Mouse (Mus musculus): ENCODE measurements at regions not wholly inside any gene's neighbourhood (a gene's known extent, or its start where the extent isn't known, plus 50 kb on each side); places are given as distances from the start of the nearest gene placed in this dataset.
A peak's percentile ranks its signal among the peaks of the same experiment; 100 is the strongest.

- H3K9ac ChIP-seq = no peak overlapping the region
- peaks cover 21% of the 10 kb centered on the region for H3K27me3 ChIP-seq
- 68% methylated on average over 3 of the region's 3 CpGs for WGBS
- no peak overlapping the region for H3K4me3 ChIP-seq
- peaks cover 9% of the 10 kb centered on the region; the same call in 1 of the 2 replicates for H3K4me1 ChIP-seq
- H3K9me3 ChIP-seq = no peaks in the 10 kb centered on the region
- H3K27ac ChIP-seq = no peak overlapping the region
- H3K4me2 ChIP-seq (replicated peaks) = no peak overlapping the region
- H3K36me3 ChIP-seq = no peaks in the 10 kb centered on the region
- no peak for ATAC-seq (ENCODE audit: low FRiP score, low read depth)
These were observed 371.2 kb upstream of the Npvf start for GRCm38 (mm10) chr6:51025411-51025810.

GRCm38 (mm10) chr6:51027296-51027695, 373.1 kb upstream of the Npvf start:
- H3K36me3 ChIP-seq = no peaks in the 10 kb centered on the region
- ATAC-seq (ENCODE audit: low FRiP score, low read depth) = no peak
- no peak overlapping the region for H3K9ac ChIP-seq
- no peak overlapping the region for H3K27ac ChIP-seq
- no peak overlapping the region for H3K4me3 ChIP-seq
- H3K9me3 ChIP-seq = no peaks in the 10 kb centered on the region
- H3K27me3 ChIP-seq = peaks cover 25% of the 10 kb centered on the region
- H3K4me2 ChIP-seq (replicated peaks) = no peak overlapping the region
- peaks cover 13% of the 10 kb centered on the region; the same call in 1 of the 2 replicates for H3K4me1 ChIP-seq
- 72% methylated on average over 2 of the region's 2 CpGs for WGBS

GRCm38 (mm10) chr6:51029516-51029915, 375.3 kb upstream of the Npvf start:
- no peak overlapping the region for H3K27ac ChIP-seq
- no peak overlapping the region for H3K9ac ChIP-seq
- no peaks in the 10 kb centered on the region for H3K36me3 ChIP-seq
- H3K4me1 ChIP-seq = 0 out of 2 replicates have a peak, but pooled peaks cover 6% of the 10 kb centered on the region
- no peak overlapping the region for H3K4me3 ChIP-seq
- H3K9me3 ChIP-seq = no peaks in the 10 kb centered on the region
- no peak for ATAC-seq (ENCODE audit: low FRiP score, low read depth)
- H3K4me2 ChIP-seq (replicated peaks) = no peak overlapping the region
- 82% methylated on average over 3 of the region's 3 CpGs for WGBS
- peaks cover 37% of the 10 kb centered on the region for H3K27me3 ChIP-seq

GRCm38 (mm10) chr6:51029953-51030352, 375.7 kb upstream of the Npvf start:
- Histone ChIP-seq H3K27ac (no peak overlapping the region), H3K36me3 (no peaks in the 10 kb centered on the region)
- 87% methylated on average over 3 of the region's 3 CpGs for WGBS

GRCm38 (mm10) chr6:51033835-51034234, 379.6 kb upstream of the Npvf start:
- ATAC-seq (ENCODE audit: low FRiP score, low read depth) = no peak

More at GRCm38 (mm10) chr6:51029953-51030352, 375.7 kb upstream of the Npvf start:
- Histone ChIP-seq H3K27me3 (peaks cover 38% of the 10 kb centered on the region), H3K9me3 (no peaks in the 10 kb centered on the region), H3K4me3 (no peak overlapping the region), H3K4me1 (0 out of 2 replicates have a peak, but pooled peaks cover 6% of the 10 kb centered on the region), H3K9ac (no peak overlapping the region), H3K4me2 (replicated peaks) (no peak overlapping the region)
- no peak for ATAC-seq (ENCODE audit: low FRiP score, low read depth)

GRCm38 (mm10) chr6:51036074-51036473, 381.8 kb upstream of the Npvf start:
- Histone ChIP-seq H3K4me2 (replicated peaks) (no peak overlapping the region), H3K36me3 (no peaks in the 10 kb centered on the region), H3K9ac (no peak overlapping the region), H3K4me1 (peaks cover 26% of the 10 kb centered on the region), H3K9me3 (no peaks in the 10 kb centered on the region), H3K27me3 (peaks cover 59% of the 10 kb centered on the region), H3K27ac (no peak overlapping the region), H3K4me3 (no peak overlapping the region)
- ATAC-seq (ENCODE audit: low FRiP score, low read depth) = no peak
- WGBS = 65% methylated on average over 4 of the region's 4 CpGs

More at GRCm38 (mm10) chr6:51033835-51034234, 379.6 kb upstream of the Npvf start:
- Histone ChIP-seq H3K27ac (no peak overlapping the region), H3K9ac (no peak overlapping the region), H3K4me2 (replicated peaks) (no peak overlapping the region), H3K9me3 (no peaks in the 10 kb centered on the region), H3K36me3 (no peaks in the 10 kb centered on the region), H3K27me3 (peaks cover 44% of the 10 kb centered on the region), H3K4me3 (no peak overlapping the region), H3K4me1 (peaks cover 13% of the 10 kb centered on the region)
- WGBS = 77% methylated on average over 6 of the region's 6 CpGs

- ATAC-seq (ENCODE audit: low FRiP score, low read depth) = no peak
- Histone ChIP-seq H3K9me3 (no peaks in the 10 kb centered on the region), H3K4me1 (peaks cover 26% of the 10 kb centered on the region), H3K36me3 (no peaks in the 10 kb centered on the region), H3K27ac (no peak overlapping the region), H3K4me3 (no peak overlapping the region), H3K9ac (no peak overlapping the region), H3K4me2 (replicated peaks) (no peak overlapping the region), H3K27me3 (peaks cover 60% of the 10 kb centered on the region)
- 35% methylated on average over 1 of the region's 1 CpGs for WGBS
These were observed 382.3 kb upstream of the Npvf start for GRCm38 (mm10) chr6:51036553-51036952.

GRCm38 (mm10) chr6:51036956-51037355, 382.7 kb upstream of the Npvf start:
- Histone ChIP-seq H3K4me2 (replicated peaks) (no peak overlapping the region), H3K4me3 (no peak overlapping the region), H3K36me3 (no peaks in the 10 kb centered on the region), H3K9ac (no peak overlapping the region), H3K9me3 (no peaks in the 10 kb centered on the region), H3K27ac (no peak overlapping the region), H3K27me3 (peaks cover 62% of the 10 kb centered on the region), H3K4me1 (peaks cover 24% of the 10 kb centered on the region)
- ATAC-seq (ENCODE audit: low FRiP score, low read depth) = no peak
- WGBS = 38% methylated on average over 4 of the region's 4 CpGs

GRCm38 (mm10) chr6:51039486-51040180, 385.4 kb upstream of the Npvf start:
- no peaks in the 10 kb centered on the region for H3K36me3 ChIP-seq
- no peak overlapping the region for H3K4me3 ChIP-seq
- 10% methylated on average over 20 of the region's 20 CpGs for WGBS
- H3K27me3 ChIP-seq = peaks cover 68% of the 10 kb centered on the region
- H3K4me2 ChIP-seq (replicated peaks) = peak overlapping the region; percentile 47
- ATAC-seq (ENCODE audit: low FRiP score, low read depth) = no peak
- no peaks in the 10 kb centered on the region for H3K9me3 ChIP-seq
- no peak overlapping the region; the same call in 1 of the 2 replicates for H3K27ac ChIP-seq
- H3K9ac ChIP-seq = no peak overlapping the region
- peaks cover 32% of the 10 kb centered on the region for H3K4me1 ChIP-seq

GRCm38 (mm10) chr6:51043970-51044369, 388.5 kb upstream of the Nfe2l3 start:
- WGBS = 49% methylated on average over 7 of the region's 7 CpGs
- Histone ChIP-seq H3K4me1 (peaks cover 26% of the 10 kb centered on the region), H3K36me3 (no peaks in the 10 kb centered on the region), H3K4me2 (replicated peaks) (no peak overlapping the region), H3K9ac (no peak overlapping the region), H3K27ac (no peak overlapping the region), H3K4me3 (no peak overlapping the region), H3K27me3 (peaks cover 83% of the 10 kb centered on the region), H3K9me3 (no peaks in the 10 kb centered on the region)
- no peak for ATAC-seq (ENCODE audit: low FRiP score, low read depth)

GRCm38 (mm10) chr6:51044873-51045272, 387.6 kb upstream of the Nfe2l3 start:
- Histone ChIP-seq H3K4me1 (peaks cover 18% of the 10 kb centered on the region), H3K36me3 (no peaks in the 10 kb centered on the region), H3K9ac (no peak overlapping the region), H3K27me3 (peaks cover 83% of the 10 kb centered on the region), H3K9me3 (no peaks in the 10 kb centered on the region), H3K27ac (no peak overlapping the region), H3K4me3 (no peak overlapping the region), H3K4me2 (replicated peaks) (no peak overlapping the region)
- 60% methylated on average over 14 of the region's 14 CpGs for WGBS
- ATAC-seq (ENCODE audit: low FRiP score, low read depth) = peak; percentile 61; the same call in 1 of the 2 replicates

- H3K4me1 ChIP-seq = peaks cover 16% of the 10 kb centered on the region
- peak; percentile 57; the same call in 1 of the 2 replicates for ATAC-seq (ENCODE audit: low FRiP score, low read depth)
- H3K9me3 ChIP-seq = no peaks in the 10 kb centered on the region
- H3K4me3 ChIP-seq = no peak overlapping the region
- H3K4me2 ChIP-seq (replicated peaks) = no peak overlapping the region; the same call in 1 of the 2 replicates
- no peak overlapping the region for H3K27ac ChIP-seq
- no peaks in the 10 kb centered on the region for H3K36me3 ChIP-seq
- H3K9ac ChIP-seq = no peak overlapping the region
- WGBS = 17% methylated on average over 5 of the region's 5 CpGs
- H3K27me3 ChIP-seq = peaks cover 82% of the 10 kb centered on the region
These were observed 380.0 kb upstream of the Nfe2l3 start for GRCm38 (mm10) chr6:51052451-51052921.
